Mouse (Mus musculus) lung, postnatal 0 days (tissue): ENCODE measurements around the gene Dscam.

Source experiments
- CTCF ChIP-seq: IDR thresholded peaks from 2 replicates; pipeline ENCODE4 v1.5.1; 2016; ENCODE audit warnings: antibody characterized with exemption, mild to moderate bottlenecking
- EP300 ChIP-seq: IDR thresholded peaks from 2 replicates; pipeline ENCODE4 v1.6.1; 2016; ENCODE audit warnings: antibody characterized with exemption, mild to moderate bottlenecking, control low read depth

DNA sequence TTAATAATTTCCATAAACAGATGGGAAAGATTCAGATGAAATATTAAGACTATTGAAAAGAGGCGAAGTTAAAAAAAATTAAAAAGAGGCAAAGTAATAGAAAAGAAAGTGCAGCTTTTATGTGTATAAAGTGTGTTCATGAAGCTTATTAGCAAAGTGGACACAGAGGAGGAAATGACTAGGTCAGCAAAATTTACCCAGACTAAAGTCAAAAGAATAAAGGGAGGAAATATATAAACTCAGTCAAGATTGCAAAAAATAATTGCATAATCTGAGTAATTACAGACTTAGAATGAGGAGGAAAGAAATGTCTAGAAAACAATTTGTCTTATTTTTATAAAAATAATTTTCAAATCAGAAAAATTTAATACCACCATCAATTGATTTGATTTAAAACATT, 396.3 kb downstream of the Dscam start:
- TF ChIP-seq EP300: no peak
- TF ChIP-seq CTCF: no peak
